Mouse (Mus musculus): ENCODE results near the gene Armcx1. TPM values are rescaled to one million over a fixed set of nuclear protein-coding genes. Genes with fewer than 3 reads are reported as not detected.
"Not testable (repeated sequence)": the region's sequence is repeated elsewhere in the genome, so short reads cannot be mapped to it uniquely, and the experiment has no call there.

Armcx1 gene
- polyA plus RNA-seq, 1 experiment = 3.8 TPM

DNA sequence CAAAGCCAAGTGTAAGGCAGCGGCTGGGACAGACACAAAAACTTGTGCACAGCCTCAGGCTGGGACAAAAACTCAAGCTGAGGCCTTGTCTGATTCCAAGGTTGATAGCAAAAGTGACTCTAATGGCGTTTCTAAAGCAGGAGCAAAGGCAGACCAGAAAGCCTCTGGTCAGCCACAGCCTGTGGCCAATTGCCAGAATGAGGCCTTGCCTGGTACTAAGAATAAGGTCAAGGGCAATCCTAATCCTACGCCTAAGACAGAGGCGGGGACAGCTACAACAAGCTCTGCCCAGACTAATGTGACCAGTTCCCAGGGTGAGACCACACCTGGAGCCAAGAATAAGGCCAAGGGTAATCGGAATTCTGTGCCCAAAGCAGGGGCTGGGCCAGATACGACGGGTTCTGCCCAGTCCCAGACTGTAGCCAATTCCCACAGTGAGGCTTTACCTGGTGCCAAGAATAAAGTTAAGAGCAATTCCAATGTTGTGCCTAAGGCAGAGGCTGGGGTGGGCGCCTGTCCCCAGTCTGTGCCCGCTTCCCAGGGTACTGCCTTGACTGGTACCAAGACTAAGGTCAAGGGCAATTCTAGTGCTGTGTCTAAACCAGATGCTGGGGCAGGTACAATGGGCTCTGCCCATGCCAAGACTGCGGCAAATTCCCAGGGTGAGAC, 26.8 kb upstream of the Armcx1 start:
- Histone ChIP-seq H3K27me3 (replicated peaks; ENCODE audit: control insufficient read depth, insufficient read depth, low read length) (no peaks in the 10 kb centered on the region), H3K4me3 (ENCODE audit: insufficient read depth, low read depth, low read length) (no peak overlapping the region), H3K27ac (ENCODE audit: insufficient read depth, low read depth, low read length) (no peak overlapping the region), H3K36me3 (ENCODE audit: control insufficient read depth, insufficient read depth, low read length) (no peaks in the 10 kb centered on the region), H3K4me1 (ENCODE audit: control insufficient read depth, insufficient read depth, low read length) (no peaks in the 10 kb centered on the region)
- WGBS = 75% methylated on average over 10 of the region's 10 CpGs
- TF ChIP-seq POLR2A (IDR thresholded peaks at IDR 0.05; ENCODE audit: low read depth, low read length) (no peak), CTCF (conservative IDR thresholded peaks at IDR 0.05; ENCODE audit: insufficient read depth, insufficient read length, low read depth, low read length) (no peak)
- peak; percentile 45 for DNase-seq

DNA sequence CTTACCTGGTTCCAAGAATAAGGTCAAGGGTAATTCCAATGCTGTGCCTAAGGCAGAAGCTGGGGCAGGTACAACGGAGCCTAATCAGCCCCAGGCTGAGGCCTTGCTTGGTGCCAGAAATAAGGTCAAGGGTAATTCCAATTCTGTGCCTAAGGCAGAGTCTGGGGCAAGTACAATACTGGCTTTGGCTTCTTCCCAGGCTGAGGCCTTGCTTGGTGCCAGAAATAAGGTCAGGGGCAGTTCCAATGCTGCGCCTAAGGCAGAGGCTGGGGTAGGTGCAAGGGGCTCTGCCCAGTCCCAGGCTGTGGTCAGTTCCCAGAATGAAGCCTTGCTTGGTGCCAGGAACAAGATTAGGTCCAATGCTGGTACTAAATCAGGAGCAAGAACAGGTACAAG, 26.2 kb upstream of the Armcx1 start:
- no peaks in the 10 kb centered on the region for H3K36me3 ChIP-seq (ENCODE audit: control insufficient read depth, insufficient read depth, low read length)
- WGBS = 52% methylated on average over 2 of the region's 2 CpGs
- H3K4me3 ChIP-seq (ENCODE audit: insufficient read depth, low read depth, low read length) = no peak overlapping the region
- no peaks in the 10 kb centered on the region for H3K4me1 ChIP-seq (ENCODE audit: control insufficient read depth, insufficient read depth, low read length)
- no peak for DNase-seq
- TF ChIP-seq POLR2A (IDR thresholded peaks at IDR 0.05; ENCODE audit: low read depth, low read length) = no peak
- TF ChIP-seq CTCF (conservative IDR thresholded peaks at IDR 0.05; ENCODE audit: insufficient read depth, insufficient read length, low read depth, low read length) = no peak
- H3K27me3 ChIP-seq (replicated peaks; ENCODE audit: control insufficient read depth, insufficient read depth, low read length) = no peaks in the 10 kb centered on the region
- no peak overlapping the region for H3K27ac ChIP-seq (ENCODE audit: insufficient read depth, low read depth, low read length)

DNA sequence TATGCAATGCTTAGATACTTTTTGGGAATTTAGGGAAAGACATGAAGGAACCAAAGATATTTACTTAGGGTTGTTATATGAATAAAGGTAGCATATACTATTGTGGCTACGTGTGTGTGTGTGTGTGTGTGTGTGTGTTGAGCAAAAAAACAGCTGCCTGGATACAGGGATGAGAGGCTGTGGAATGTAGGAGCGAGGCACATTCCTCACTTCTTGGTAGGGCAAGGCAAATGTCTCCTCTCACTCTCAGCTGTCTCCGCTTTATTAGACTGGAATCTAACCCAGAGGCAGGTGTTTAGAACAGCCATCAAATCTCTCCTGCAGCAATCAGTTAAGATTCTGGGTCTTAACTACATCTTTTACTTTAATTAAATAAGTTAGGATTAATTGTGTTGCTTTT, 900 bp upstream of the Armcx1 start:
- no peaks in the 10 kb centered on the region for H3K36me3 ChIP-seq (ENCODE audit: control insufficient read depth, insufficient read depth, low read length)
- WGBS = 60% methylated on average over 3 of the region's 3 CpGs

DNA sequence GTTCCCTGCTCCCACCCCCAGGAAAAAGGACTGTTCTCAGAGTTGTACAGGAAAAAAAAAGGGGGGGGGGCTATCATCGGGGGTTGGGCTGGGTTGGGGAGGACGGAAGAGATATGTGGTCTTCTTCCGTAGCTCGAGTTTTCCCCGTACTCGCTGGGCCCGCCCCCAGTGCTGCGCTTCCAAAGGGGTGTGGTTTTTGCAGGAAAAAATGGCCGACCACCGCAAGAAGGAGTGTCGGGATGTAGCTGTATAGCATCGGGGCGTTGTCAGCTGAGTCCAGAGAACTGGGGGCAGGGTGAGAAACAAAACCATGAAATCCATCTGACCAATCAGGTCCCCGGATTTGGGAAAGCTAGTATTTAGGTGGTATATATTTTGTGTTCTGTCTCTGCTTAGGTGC, 761 bp downstream of the Armcx1 start:
- no peaks in the 10 kb centered on the region for H3K4me1 ChIP-seq (ENCODE audit: control insufficient read depth, insufficient read depth, low read length)
- peak overlapping the region; percentile 84 for H3K4me3 ChIP-seq (ENCODE audit: insufficient read depth, low read depth, low read length)
- H3K27me3 ChIP-seq (replicated peaks; ENCODE audit: control insufficient read depth, insufficient read depth, low read length) = no peaks in the 10 kb centered on the region
- WGBS = under 1% methylated on average over 14 of the region's 14 CpGs
- DNase-seq = peak; percentile 31
- H3K36me3 ChIP-seq (ENCODE audit: control insufficient read depth, insufficient read depth, low read length) = no peaks in the 10 kb centered on the region
- H3K27ac ChIP-seq (ENCODE audit: insufficient read depth, low read depth, low read length) = no peak overlapping the region
- TF ChIP-seq POLR2A (IDR thresholded peaks at IDR 0.05; ENCODE audit: low read depth, low read length) = no peak
- no peak for TF ChIP-seq CTCF (conservative IDR thresholded peaks at IDR 0.05; ENCODE audit: insufficient read depth, insufficient read length, low read depth, low read length)

More for the DNA sequence above, 900 bp upstream of the Armcx1 start:
- no peak overlapping the region for H3K27ac ChIP-seq (ENCODE audit: insufficient read depth, low read depth, low read length)
- H3K27me3 ChIP-seq (replicated peaks; ENCODE audit: control insufficient read depth, insufficient read depth, low read length) = no peaks in the 10 kb centered on the region
- no peak for DNase-seq
- no peak overlapping the region for H3K4me3 ChIP-seq (ENCODE audit: insufficient read depth, low read depth, low read length)
- TF ChIP-seq CTCF (conservative IDR thresholded peaks at IDR 0.05; ENCODE audit: insufficient read depth, insufficient read length, low read depth, low read length) = no peak
- no peak for TF ChIP-seq POLR2A (IDR thresholded peaks at IDR 0.05; ENCODE audit: low read depth, low read length)
- no peaks in the 10 kb centered on the region for H3K4me1 ChIP-seq (ENCODE audit: control insufficient read depth, insufficient read depth, low read length)

DNA sequence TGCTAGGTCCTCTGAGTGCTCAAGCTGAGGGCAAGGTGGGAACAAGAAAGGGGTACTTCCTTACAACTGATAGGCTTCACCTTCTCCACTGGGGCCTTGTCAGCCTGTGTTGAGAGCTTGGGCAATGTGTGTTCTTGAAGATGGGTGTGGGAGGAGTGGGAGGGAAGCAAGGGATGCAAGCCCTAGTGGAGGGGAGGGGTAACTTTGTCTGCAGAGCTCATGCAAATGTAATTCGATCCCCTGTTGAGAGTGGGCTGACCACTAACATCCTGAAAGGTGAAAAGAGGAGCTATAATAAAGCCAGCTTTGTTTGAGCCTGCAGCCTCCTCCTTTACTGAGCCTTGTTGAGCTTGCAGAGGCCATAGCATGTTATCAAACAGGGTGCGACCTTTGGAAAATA, 6.0 kb downstream of the Armcx1 start:
- H3K4me1 ChIP-seq (ENCODE audit: control insufficient read depth, insufficient read depth, low read length); DNase-seq; H3K27me3 ChIP-seq (replicated peaks; ENCODE audit: control insufficient read depth, insufficient read depth, low read length); H3K36me3 ChIP-seq (ENCODE audit: control insufficient read depth, insufficient read depth, low read length); H3K4me3 ChIP-seq (ENCODE audit: insufficient read depth, low read depth, low read length); H3K27ac ChIP-seq (ENCODE audit: insufficient read depth, low read depth, low read length): not testable (repeated sequence)
- 48% methylated on average over 2 of the region's 2 CpGs for WGBS

DNA sequence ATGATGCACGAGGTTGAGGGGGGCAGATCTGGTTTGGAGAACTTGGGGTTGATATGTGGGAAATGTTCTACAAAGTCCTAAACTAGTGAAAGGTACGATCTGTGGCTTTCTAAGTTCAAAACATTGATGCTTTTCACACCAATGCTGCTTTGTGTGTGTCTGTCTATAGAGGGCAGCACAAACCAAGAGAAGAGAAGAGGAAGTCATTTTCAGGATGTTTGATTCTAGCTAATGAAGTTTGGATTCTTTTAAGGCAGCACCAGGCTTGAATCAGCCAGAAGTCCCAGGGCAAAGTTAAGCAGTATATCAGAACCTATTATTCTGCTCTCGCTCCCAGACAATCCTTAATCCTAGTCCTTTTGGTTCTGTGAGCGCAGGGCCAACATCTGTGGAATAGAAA, 12.0 kb downstream of the Armcx1 start:
- DNase-seq = peak; percentile 25

DNA sequence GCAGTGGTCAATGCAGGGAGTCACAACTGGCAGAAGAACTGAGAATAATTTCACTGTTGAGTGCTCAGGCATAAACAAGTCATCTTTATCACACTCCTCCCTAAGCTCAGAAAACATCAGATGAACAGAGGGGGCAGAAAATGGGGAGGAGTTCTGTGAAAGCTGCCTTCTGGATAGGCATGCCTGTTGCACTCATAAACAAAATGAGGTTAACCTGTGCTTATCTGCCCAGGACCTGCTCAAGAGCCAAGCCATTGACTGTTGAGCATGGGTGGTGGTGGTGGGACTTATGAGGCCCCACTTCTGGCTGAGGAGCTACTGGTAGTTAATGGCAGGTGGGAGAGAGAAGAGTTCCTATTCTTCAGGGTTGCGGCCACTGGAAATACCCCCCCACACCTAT, 20.0 kb downstream of the Armcx1 start:
- 80% methylated on average over 1 of the region's 1 CpGs for WGBS
- Histone ChIP-seq H3K4me3 (ENCODE audit: insufficient read depth, low read depth, low read length) (no peak overlapping the region), H3K27ac (ENCODE audit: insufficient read depth, low read depth, low read length) (no peak overlapping the region), H3K4me1 (ENCODE audit: control insufficient read depth, insufficient read depth, low read length) (no peaks in the 10 kb centered on the region), H3K36me3 (ENCODE audit: control insufficient read depth, insufficient read depth, low read length) (no peaks in the 10 kb centered on the region), H3K27me3 (replicated peaks; ENCODE audit: control insufficient read depth, insufficient read depth, low read length) (no peaks in the 10 kb centered on the region)
- no peak for DNase-seq
- TF ChIP-seq POLR2A (IDR thresholded peaks at IDR 0.05; ENCODE audit: low read depth, low read length) (no peak), CTCF (conservative IDR thresholded peaks at IDR 0.05; ENCODE audit: insufficient read depth, insufficient read length, low read depth, low read length) (no peak)

More for the DNA sequence above, 12.0 kb downstream of the Armcx1 start:
- Histone ChIP-seq H3K4me1 (ENCODE audit: control insufficient read depth, insufficient read depth, low read length) (no peaks in the 10 kb centered on the region; the same call in 1 of the 2 replicates), H3K4me3 (ENCODE audit: insufficient read depth, low read depth, low read length) (no peak overlapping the region), H3K36me3 (ENCODE audit: control insufficient read depth, insufficient read depth, low read length) (no peaks in the 10 kb centered on the region), H3K27me3 (replicated peaks; ENCODE audit: control insufficient read depth, insufficient read depth, low read length) (no peaks in the 10 kb centered on the region), H3K27ac (ENCODE audit: insufficient read depth, low read depth, low read length) (no peak overlapping the region)
- WGBS = 30% methylated on average over 4 of the region's 4 CpGs
- TF ChIP-seq CTCF (conservative IDR thresholded peaks at IDR 0.05; ENCODE audit: insufficient read depth, insufficient read length, low read depth, low read length) (0 out of 2 replicates have a peak, but pooled peaks have one; percentile 6), POLR2A (IDR thresholded peaks at IDR 0.05; ENCODE audit: low read depth, low read length) (no peak)

All from kidney, adult 2 months (tissue).